Mouse (Mus musculus) lung, postnatal 25 days (tissue): ENCODE measurements at regions not wholly inside any gene's neighbourhood (a gene's known extent, or its start where the extent isn't known, plus 50 kb on each side); places are given as distances from the start of the nearest gene placed in this dataset.

ENCODE experiments used
- DNase-seq: peaks from one replicate; pipeline ENCODE4 v3.0.0; 2022; ENCODE audit warnings: low spot score

GRCm38 (mm10) chr16:93387578-93388116 lies 216.2 kb downstream of the Setd4 start:
- peak; percentile 23 for DNase-seq

GRCm38 (mm10) chr16:93384039-93384537 lies 219.8 kb downstream of the Setd4 start:
- DNase-seq, result no peak

- DNase-seq, result no peak
Observed at GRCm38 (mm10) chr16:93382945-93383344, 220.9 kb downstream of the Setd4 start.

- no peak for DNase-seq
Observed at GRCm38 (mm10) chr16:93380717-93381671, 222.9 kb downstream of the Setd4 start.

GRCm38 (mm10) chr16:93380117-93380516 lies 223.7 kb downstream of the Setd4 start:
- DNase-seq, result no peak

- DNase-seq, result no peak
Observed at GRCm38 (mm10) chr16:93379611-93380010, 224.3 kb downstream of the Setd4 start.

GRCm38 (mm10) chr16:93374669-93375068 lies 229.2 kb downstream of the Setd4 start:
- no peak for DNase-seq

GRCm38 (mm10) chr16:93369766-93370146 lies 234.1 kb downstream of the Setd4 start:
- peak; percentile 5 for DNase-seq

GRCm38 (mm10) chr16:93368824-93369765 lies 234.8 kb downstream of the Setd4 start:
- no peak for DNase-seq

- no peak for DNase-seq
Observed at GRCm38 (mm10) chr16:93367995-93368394, 235.9 kb downstream of the Setd4 start.

- no peak for DNase-seq
Observed at GRCm38 (mm10) chr16:93367246-93367805, 236.5 kb downstream of the Setd4 start.

GRCm38 (mm10) chr16:93366383-93366941 lies 237.4 kb downstream of the Setd4 start:
- no peak for DNase-seq

GRCm38 (mm10) chr16:93365236-93365951 lies 238.5 kb downstream of the Setd4 start:
- no peak for DNase-seq

GRCm38 (mm10) chr16:93359772-93360171 lies 244.1 kb downstream of the Setd4 start:
- no peak for DNase-seq

- no peak for DNase-seq
Observed at GRCm38 (mm10) chr16:93358613-93359012, 245.2 kb downstream of the Setd4 start.

- no peak for DNase-seq
Observed at GRCm38 (mm10) chr16:93358166-93358565, 245.7 kb downstream of the Setd4 start.

GRCm38 (mm10) chr16:93355204-93355899 lies 248.5 kb downstream of the Setd4 start:
- DNase-seq, result no peak

GRCm38 (mm10) chr16:93353971-93354370 lies 249.9 kb downstream of the Setd4 start:
- DNase-seq, result no peak

GRCm38 (mm10) chr16:93344555-93344954 lies 259.3 kb downstream of the Setd4 start:
- no peak for DNase-seq

- no peak for DNase-seq
Observed at GRCm38 (mm10) chr16:93342701-93343100, 261.2 kb downstream of the Setd4 start.
